Mouse (Mus musculus): Measurements from ENCODE around the gene Filip1. TPM values are rescaled to one million over a fixed set of nuclear protein-coding genes. Genes with fewer than 3 reads are reported as not detected.

Gene Filip1
- total and polyA plus RNA-seq, 2 experiments from 2014 or later = 3.1 to 3.6 TPM

DNA sequence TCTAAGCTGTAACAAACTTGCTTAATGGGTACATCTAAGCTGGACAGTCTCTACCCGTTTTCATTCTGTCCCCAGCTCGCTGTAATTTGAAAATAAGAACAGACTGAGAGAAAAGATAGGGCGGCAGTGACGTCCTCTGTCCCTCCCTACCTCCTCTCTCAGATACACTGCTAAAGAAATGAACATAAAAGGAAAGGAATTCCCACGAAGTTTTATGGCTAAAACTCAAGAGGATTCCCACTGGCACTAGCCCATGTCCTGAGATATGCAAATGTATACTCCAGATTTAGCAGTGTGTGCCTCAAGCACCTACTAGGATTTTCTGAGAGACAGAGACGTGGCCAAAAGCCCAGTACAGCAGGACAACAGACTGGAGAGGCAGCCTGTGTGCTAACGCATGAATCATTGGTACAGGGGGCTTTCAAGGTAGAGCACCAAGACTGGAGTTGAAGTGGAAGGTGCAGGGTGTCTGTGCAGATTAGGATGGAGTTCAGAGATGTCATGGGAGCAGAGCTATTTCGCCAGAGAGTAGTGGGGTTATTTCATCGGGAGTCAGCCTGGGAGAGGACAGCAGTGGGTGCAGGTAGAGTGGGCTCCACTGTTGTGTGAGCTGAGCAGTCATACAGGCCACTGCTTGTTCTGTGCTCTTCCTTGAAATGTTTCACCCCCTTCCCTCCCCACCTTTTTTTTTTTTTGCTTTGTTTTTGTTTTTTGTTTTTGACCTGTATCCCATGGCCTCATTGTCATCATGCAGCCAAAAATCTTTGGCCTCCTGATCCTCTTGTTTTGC is 92.7 kb downstream of the Filip1 start:
- Histone ChIP-seq H3K4me3 (ENCODE audit: low read depth, low read length) (no peak overlapping the region), H3K4me2 (ENCODE audit: low read depth, low read length, poor library complexity, severe bottlenecking) (no peak overlapping the region), H3K9me3 (ENCODE audit: low read length) (no peaks in the 10 kb centered on the region), H3K27ac (ENCODE audit: low read depth, low read length) (no peak overlapping the region), H3K27me3 (ENCODE audit: insufficient read depth, low read length) (no peaks in the 10 kb centered on the region), H3K4me1 (ENCODE audit: insufficient read depth, low read length) (no peaks in the 10 kb centered on the region), H3K9ac (replicated peaks; ENCODE audit: low read length, poor library complexity, severe bottlenecking) (no peak overlapping the region), H3K36me3 (ENCODE audit: insufficient read depth, low read length) (no peaks in the 10 kb centered on the region)
- WGBS = 66% methylated on average over 9 of the region's 9 CpGs
- ATAC-seq (ENCODE audit: low FRiP score) (no peak), DNase-seq (ENCODE audit: low spot score) (no peak)
- no peak for TF ChIP-seq CTCF (IDR thresholded peaks at IDR 0.05)

GRCm38 (mm10) chr9:79919303-79919721 is 93.3 kb downstream of the Filip1 start:
- Histone ChIP-seq H3K4me3 (ENCODE audit: low read depth, low read length) (no peak overlapping the region), H3K27me3 (ENCODE audit: insufficient read depth, low read length) (no peaks in the 10 kb centered on the region), H3K9ac (replicated peaks; ENCODE audit: low read length, poor library complexity, severe bottlenecking) (no peak overlapping the region), H3K4me1 (ENCODE audit: insufficient read depth, low read length) (no peaks in the 10 kb centered on the region), H3K36me3 (ENCODE audit: insufficient read depth, low read length) (no peaks in the 10 kb centered on the region), H3K4me2 (ENCODE audit: low read depth, low read length, poor library complexity, severe bottlenecking) (no peak overlapping the region), H3K27ac (ENCODE audit: low read depth, low read length) (no peak overlapping the region), H3K9me3 (ENCODE audit: low read length) (no peaks in the 10 kb centered on the region)
- WGBS = 90% methylated on average over 7 of the region's 7 CpGs
- TF ChIP-seq CTCF (IDR thresholded peaks at IDR 0.05) = no peak
- DNase-seq (ENCODE audit: low spot score) = no peak
- ATAC-seq (ENCODE audit: low FRiP score) = no peak

- H3K4me3 ChIP-seq (ENCODE audit: low read depth, low read length) = no peak overlapping the region
- no peaks in the 10 kb centered on the region for H3K9me3 ChIP-seq (ENCODE audit: low read length)
- H3K4me2 ChIP-seq (ENCODE audit: low read depth, low read length, poor library complexity, severe bottlenecking) = no peak overlapping the region
- no peaks in the 10 kb centered on the region for H3K4me1 ChIP-seq (ENCODE audit: insufficient read depth, low read length)
- ATAC-seq (ENCODE audit: low FRiP score) = no peak
- H3K9ac ChIP-seq (replicated peaks; ENCODE audit: low read length, poor library complexity, severe bottlenecking) = no peak overlapping the region
- TF ChIP-seq CTCF (IDR thresholded peaks at IDR 0.05) = no peak
- no peak for DNase-seq (ENCODE audit: low spot score)
- no peaks in the 10 kb centered on the region for H3K27me3 ChIP-seq (ENCODE audit: insufficient read depth, low read length)
- no peaks in the 10 kb centered on the region for H3K36me3 ChIP-seq (ENCODE audit: insufficient read depth, low read length)
- no peak overlapping the region for H3K27ac ChIP-seq (ENCODE audit: low read depth, low read length)
- WGBS = 71% methylated on average over 10 of the region's 10 CpGs
Observed at GRCm38 (mm10) chr9:79918325-79919117, 94.1 kb downstream of the Filip1 start.

DNA sequence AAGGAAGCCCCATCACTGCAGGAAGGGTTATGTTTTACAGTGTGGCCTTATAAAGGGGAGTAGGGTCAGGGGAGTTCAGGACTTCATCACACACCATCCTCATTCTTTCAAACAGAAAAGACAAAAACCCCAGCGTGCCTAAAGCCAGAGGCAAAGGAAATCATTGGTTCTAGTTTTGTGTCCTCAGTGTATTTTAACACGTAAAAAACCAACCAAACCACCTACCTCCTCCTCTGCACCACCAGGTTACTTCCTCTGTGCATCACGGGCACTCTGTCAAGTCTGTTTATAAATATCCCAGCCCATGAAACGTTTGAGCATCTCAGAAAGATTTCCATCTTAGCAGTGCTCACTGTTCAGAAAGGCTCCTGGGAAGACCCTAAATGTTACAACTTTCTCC is 98.4 kb downstream of the Filip1 start:
- TF ChIP-seq CTCF (IDR thresholded peaks at IDR 0.05) = no peak
- DNase-seq (ENCODE audit: low spot score) = no peak
- Histone ChIP-seq H3K4me3 (ENCODE audit: low read depth, low read length) (no peak overlapping the region), H3K27ac (ENCODE audit: low read depth, low read length) (no peak overlapping the region), H3K9me3 (ENCODE audit: low read length) (no peaks in the 10 kb centered on the region), H3K9ac (replicated peaks; ENCODE audit: low read length, poor library complexity, severe bottlenecking) (no peak overlapping the region), H3K4me1 (ENCODE audit: insufficient read depth, low read length) (no peaks in the 10 kb centered on the region), H3K4me2 (ENCODE audit: low read depth, low read length, poor library complexity, severe bottlenecking) (no peak overlapping the region), H3K27me3 (ENCODE audit: insufficient read depth, low read length) (no peaks in the 10 kb centered on the region), H3K36me3 (ENCODE audit: insufficient read depth, low read length) (no peaks in the 10 kb centered on the region)
- 40% methylated on average over 4 of the region's 4 CpGs for WGBS
- no peak for ATAC-seq (ENCODE audit: low FRiP score)

DNA sequence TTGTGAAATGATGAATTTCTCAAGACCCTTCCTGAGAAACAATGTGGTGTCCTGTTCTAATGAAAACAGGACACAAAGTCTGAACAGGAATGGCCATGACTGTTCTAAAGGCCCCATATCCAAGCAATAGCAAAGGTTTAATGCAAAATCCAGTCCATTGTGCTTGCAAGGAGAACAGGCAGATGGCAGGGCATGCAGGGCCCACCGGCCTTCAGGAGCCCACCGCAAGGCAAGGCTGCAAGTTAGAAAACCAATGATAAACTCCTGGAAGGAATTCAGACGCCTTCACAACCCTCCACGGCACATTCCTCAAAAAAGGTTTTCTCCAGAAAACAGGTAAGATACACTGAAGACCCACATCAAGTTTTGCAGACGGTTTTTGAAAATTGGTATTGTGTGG is 99.7 kb downstream of the Filip1 start:
- Histone ChIP-seq H3K27me3 (ENCODE audit: insufficient read depth, low read length) (no peaks in the 10 kb centered on the region), H3K36me3 (ENCODE audit: insufficient read depth, low read length) (no peaks in the 10 kb centered on the region), H3K27ac (ENCODE audit: low read depth, low read length) (no peak overlapping the region), H3K4me3 (ENCODE audit: low read depth, low read length) (no peak overlapping the region), H3K4me1 (ENCODE audit: insufficient read depth, low read length) (no peaks in the 10 kb centered on the region), H3K9me3 (ENCODE audit: low read length) (no peaks in the 10 kb centered on the region), H3K4me2 (ENCODE audit: low read depth, low read length, poor library complexity, severe bottlenecking) (no peak overlapping the region), H3K9ac (replicated peaks; ENCODE audit: low read length, poor library complexity, severe bottlenecking) (no peak overlapping the region)
- ATAC-seq (ENCODE audit: low FRiP score) (no peak), DNase-seq (ENCODE audit: low spot score) (no peak)
- no peak for TF ChIP-seq CTCF (IDR thresholded peaks at IDR 0.05)
- WGBS = 86% methylated on average over 5 of the region's 5 CpGs

- H3K27me3 ChIP-seq (ENCODE audit: insufficient read depth, low read length) = no peaks in the 10 kb centered on the region
- WGBS = 93% methylated on average over 3 of the region's 3 CpGs
- DNase-seq (ENCODE audit: low spot score) (no peak), ATAC-seq (ENCODE audit: low FRiP score) (no peak)
- H3K4me2 ChIP-seq (ENCODE audit: low read depth, low read length, poor library complexity, severe bottlenecking) = no peak overlapping the region
- no peaks in the 10 kb centered on the region for H3K4me1 ChIP-seq (ENCODE audit: insufficient read depth, low read length)
- TF ChIP-seq CTCF (IDR thresholded peaks at IDR 0.05) = no peak
- H3K4me3 ChIP-seq (ENCODE audit: low read depth, low read length) = no peak overlapping the region
- H3K9ac ChIP-seq (replicated peaks; ENCODE audit: low read length, poor library complexity, severe bottlenecking) = no peak overlapping the region
- no peaks in the 10 kb centered on the region for H3K36me3 ChIP-seq (ENCODE audit: insufficient read depth, low read length)
- no peak overlapping the region for H3K27ac ChIP-seq (ENCODE audit: low read depth, low read length)
- H3K9me3 ChIP-seq (ENCODE audit: low read length) = no peaks in the 10 kb centered on the region
Observed at GRCm38 (mm10) chr9:79910166-79910565, 102.5 kb downstream of the Filip1 start.

Measured in midbrain, postnatal 0 days (tissue).